Mouse (Mus musculus): Measurements from ENCODE around the gene Abca5. TPM values are rescaled to one million over a fixed set of nuclear protein-coding genes. Genes with fewer than 3 reads are reported as not detected.

Abca5 gene
- total RNA-seq, 2 experiments from 2014 or later, result 32.4 to 32.7 TPM

DNA sequence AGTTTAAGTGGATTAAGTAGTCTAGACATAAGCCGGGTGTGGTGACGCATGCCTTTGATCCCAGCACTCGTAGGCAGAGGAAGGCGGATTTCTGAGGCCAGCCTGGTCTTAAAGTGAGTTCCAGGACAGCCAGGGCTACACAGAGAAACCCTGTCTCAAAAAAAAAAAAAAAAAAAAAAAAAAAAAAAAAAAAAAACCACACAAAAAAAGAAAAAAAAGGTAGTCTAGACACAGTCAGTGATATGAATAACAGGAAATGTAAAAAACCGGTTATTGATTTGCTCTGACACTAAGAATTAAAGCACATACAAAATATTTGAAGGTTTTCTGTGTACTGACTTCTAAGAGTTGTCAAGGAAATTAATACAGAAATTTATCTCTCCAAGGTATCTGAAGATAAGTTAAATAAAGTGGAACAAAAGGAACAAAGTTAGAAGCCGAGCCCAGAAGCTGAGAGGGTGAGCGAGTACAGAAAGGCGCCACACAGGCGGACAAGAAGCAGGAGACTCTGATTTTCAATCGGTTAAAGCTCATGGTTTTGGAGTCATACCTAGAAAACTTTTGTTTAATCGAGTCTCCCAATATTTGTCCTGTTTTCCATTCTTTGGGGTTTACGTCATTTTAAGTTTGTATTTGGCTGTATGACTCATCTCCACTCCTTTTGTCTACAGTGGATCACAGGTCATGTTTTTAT lies 30.9 kb downstream of the Abca5 start:
- intact Hi-C loops (cut with DNase I), result no loop called here
- no peak for DNase-seq

DNA sequence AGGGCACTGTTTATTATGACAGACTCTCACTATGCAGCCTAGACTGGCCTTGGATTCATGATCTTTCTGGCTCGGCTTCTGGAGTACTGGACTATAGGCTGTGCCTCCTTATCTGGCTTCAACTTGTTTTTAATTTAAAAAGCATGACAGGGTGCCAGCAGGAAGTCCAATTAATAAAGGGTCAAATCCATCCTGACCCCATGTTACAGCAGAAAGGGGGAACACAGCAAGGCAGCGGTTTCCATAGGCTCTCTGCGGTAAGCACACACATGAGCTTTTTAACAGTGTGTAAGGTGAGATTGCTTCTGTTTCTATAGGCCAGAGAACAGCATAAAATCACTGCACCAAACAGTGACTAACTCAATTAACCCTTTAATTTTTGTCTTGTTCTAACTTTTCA lies 34.1 kb downstream of the Abca5 start:
- DNase-seq, result no peak
- intact Hi-C loops (cut with DNase I), result no loop called here

- intact Hi-C loops (cut with DNase I), result no loop called here
- DNase-seq, result no peak
Measured at GRCm38 (mm10) chr11:110297917-110298533, 39.5 kb downstream of the Abca5 start.

DNA sequence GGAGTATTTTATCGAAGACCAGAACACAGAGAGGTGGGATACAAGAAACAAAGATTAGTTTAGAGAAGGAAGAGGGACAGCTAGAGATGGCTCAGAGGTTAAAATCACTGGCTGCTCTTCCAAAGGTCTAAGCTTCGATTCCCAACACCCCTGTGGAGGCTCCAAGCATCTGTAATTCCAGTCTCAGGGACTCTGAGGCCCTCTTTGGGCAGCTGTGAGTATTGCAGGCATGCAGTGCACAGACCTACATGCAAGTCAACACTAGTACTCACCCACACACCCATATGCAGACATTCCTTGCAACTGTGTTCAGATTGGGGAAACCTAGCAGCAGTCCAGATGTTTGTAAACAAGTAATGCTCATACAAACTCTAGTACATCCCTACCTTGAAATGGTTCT lies 46.9 kb downstream of the Abca5 start:
- DNase-seq, result no peak
- intact Hi-C loops (cut with DNase I), result no loop called here

DNA sequence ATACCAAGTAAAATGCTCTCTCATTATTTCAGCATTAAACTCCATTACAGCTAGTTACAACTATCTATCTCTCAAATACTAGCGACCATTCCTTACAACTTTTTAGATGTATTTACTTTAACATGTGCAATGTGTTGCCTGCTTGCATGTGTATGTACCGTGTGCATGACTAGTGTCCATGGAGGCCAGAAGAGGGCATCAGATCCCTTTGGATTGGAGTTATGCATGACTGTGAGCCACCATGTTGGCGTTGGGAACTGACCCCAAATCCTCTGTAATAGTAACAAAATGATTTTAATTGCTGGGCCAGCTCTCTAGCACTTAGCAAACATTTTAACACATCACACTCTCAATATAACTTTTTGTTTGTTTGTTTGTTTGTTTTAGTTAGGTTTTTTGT lies 49.1 kb downstream of the Abca5 start:
- no peak for DNase-seq
- intact Hi-C loops (cut with DNase I), result no loop called here

- DNase-seq, result peak; percentile 42
- intact Hi-C loops (cut with DNase I), result no loop called here
Measured at GRCm38 (mm10) chr11:110287694-110288093, 49.8 kb downstream of the Abca5 start.

GRCm38 (mm10) chr11:110286331-110286730 lies 51.2 kb downstream of the Abca5 start:
- no peak for DNase-seq
- intact Hi-C loops (cut with DNase I), result no loop called here

- intact Hi-C loops (cut with DNase I), result no loop called here
- DNase-seq, result no peak
Measured at GRCm38 (mm10) chr11:110284849-110285248, 52.7 kb downstream of the Abca5 start.

GRCm38 (mm10) chr11:110284185-110284787 lies 53.2 kb downstream of the Abca5 start:
- intact Hi-C loops (cut with DNase I), result no loop called here
- no peak for DNase-seq

- no peak for DNase-seq
- intact Hi-C loops (cut with DNase I), result loop anchor here (10.0 kb wide), 1 partner anchor 610 kb away; no protein-coding TSS in a partner anchor
Measured at GRCm38 (mm10) chr11:110274794-110275193, 62.7 kb downstream of the Abca5 start.

DNA sequence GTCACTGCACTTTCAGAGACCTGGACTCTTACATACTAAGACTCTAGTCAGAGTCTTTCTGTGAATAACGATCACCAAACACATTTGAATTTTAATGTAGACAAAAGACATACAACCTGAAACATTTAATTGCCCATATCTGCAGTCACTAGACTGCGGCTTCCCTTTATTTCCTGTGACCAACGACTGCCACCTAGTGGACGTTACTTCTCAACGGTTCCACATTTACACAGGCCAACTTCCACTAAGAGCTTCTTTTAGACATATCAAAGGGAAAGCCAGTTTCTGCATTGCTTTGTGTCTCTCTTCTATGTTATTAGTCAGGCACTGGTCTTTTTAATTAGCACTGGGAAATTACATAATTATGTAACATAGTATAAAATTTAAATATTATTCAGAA lies 65.8 kb downstream of the Abca5 start:
- peak; percentile 41 for DNase-seq
- intact Hi-C loops (cut with DNase I), result loop anchor here (10.0 kb wide), 1 partner anchor 607 kb away; no protein-coding TSS in a partner anchor

- DNase-seq, result peak; percentile 90
- intact Hi-C loops (cut with DNase I), result loop anchor here (1.0 kb wide), 1 partner anchor 396 kb away; no protein-coding TSS in a partner anchor
Measured at GRCm38 (mm10) chr11:110268244-110268844, 69.2 kb downstream of the Abca5 start.

- intact Hi-C loops (cut with DNase I), result no loop called here
Measured at GRCm38 (mm10) chr11:110267232-110267631, 70.3 kb downstream of the Abca5 start.

DNA sequence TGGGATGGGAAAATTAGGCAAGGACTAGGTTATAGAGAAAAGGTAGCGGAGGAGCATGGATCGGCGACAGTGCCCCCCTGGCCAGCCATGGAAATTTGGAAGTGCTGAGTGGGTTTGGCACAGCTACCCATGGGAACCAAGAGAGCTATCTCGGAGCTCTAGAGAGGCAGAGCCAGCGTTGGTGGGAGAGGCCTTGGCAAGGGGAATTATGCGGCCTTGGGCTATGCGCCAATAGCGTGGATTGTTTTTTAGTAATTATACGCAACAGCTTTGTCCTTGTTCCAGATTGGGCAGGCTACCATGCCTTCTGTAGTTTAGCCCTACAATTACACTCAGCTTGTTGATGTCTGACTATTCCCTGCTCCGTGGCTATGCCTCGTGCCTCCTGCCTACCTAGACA lies 70.8 kb downstream of the Abca5 start:
- intact Hi-C loops (cut with DNase I), result no loop called here
- DNase-seq, result peak; percentile 40

More at GRCm38 (mm10) chr11:110267232-110267631, 70.3 kb downstream of the Abca5 start:
- no peak for DNase-seq

- intact Hi-C loops (cut with DNase I), result no loop called here
- no peak for DNase-seq
Measured at GRCm38 (mm10) chr11:110261867-110262266, 75.6 kb downstream of the Abca5 start.

- DNase-seq, result no peak
- intact Hi-C loops (cut with DNase I), result no loop called here
Measured at GRCm38 (mm10) chr11:110257911-110258310, 79.6 kb downstream of the Abca5 start.

GRCm38 (mm10) chr11:110257061-110257460 lies 80.5 kb downstream of the Abca5 start:
- no peak for DNase-seq
- intact Hi-C loops (cut with DNase I), result no loop called here

- DNase-seq, result no peak
- intact Hi-C loops (cut with DNase I), result no loop called here
Measured at GRCm38 (mm10) chr11:110252256-110252655, 85.3 kb downstream of the Abca5 start.

DNA sequence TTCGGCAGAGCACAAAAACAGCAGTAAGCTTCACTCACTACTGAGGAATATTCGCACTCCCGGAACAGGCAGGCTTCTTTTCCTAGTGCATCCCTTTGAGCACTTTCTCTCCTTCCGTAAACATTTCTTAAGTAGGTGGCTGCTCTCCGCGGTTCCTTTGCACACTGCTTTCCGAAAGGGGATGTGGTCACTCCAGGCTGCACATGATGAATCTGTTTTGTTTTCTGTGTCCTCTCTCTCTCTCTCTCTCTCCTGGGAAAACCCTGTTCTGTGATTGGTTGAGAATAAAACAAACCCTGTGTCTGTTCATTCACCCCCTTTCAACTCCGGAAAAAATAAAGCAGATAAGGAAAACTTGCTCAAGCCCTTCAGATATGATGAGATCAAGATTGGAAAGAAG lies 86.0 kb downstream of the Abca5 start, which contains the start of gene Abca6:
Gene Abca6, minus strand, starts transcription at position 243 of the 400 bp plus-strand sequence.
- no peak for DNase-seq
- intact Hi-C loops (cut with DNase I), result no loop called here

DNA sequence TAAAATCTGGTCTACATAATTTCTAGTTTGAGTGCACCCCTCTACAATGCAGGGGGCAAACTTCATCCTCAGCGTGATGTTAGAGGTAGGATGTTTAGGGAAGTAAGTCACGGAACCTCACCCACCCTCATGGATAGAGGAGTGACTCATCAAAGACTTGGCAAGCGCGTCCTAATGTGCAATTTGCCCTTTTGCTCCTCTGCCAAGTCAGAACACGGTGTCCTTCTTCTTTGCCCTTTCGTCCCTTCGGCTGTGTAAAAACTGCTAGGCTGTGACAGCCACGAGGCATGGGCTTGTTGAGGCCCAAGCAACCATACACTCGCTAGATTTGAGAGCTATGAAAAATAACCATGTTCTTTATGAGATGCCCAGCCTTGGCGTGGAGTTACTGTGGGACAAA lies 92.8 kb downstream of the Abca5 start:
- intact Hi-C loops (cut with DNase I), result no loop called here
- no peak for DNase-seq

GRCm38 (mm10) chr11:110237466-110237865 lies 100.0 kb downstream of the Abca5 start:
- no peak for DNase-seq
- intact Hi-C loops (cut with DNase I), result no loop called here
